Mouse (Mus musculus) embryonic facial prominence, embryonic 10.5 days (tissue): ENCODE data around the gene Coro1c. TPM values are rescaled to one million over a fixed set of nuclear protein-coding genes. Genes with fewer than 3 reads are reported as not detected.
"Not testable (repeated sequence)": the region's sequence is repeated elsewhere in the genome, so short reads cannot be mapped to it uniquely, and the experiment has no call there.

Experiments
- DNase-seq: peaks from one replicate; pipeline ENCODE4 v3.0.0-alpha.2; 2017; ENCODE audit warnings: low spot score
- H3K27ac ChIP-seq: fragments of 300-500 bp; sonication (generic); replicated peaks from 2 replicates; pipeline ENCODE4 v1.5.1; 2016; ENCODE audit warnings: mild to moderate bottlenecking
- H3K27me3 ChIP-seq: fragments of 300-500 bp; sonication (generic); replicated peaks from 2 replicates; pipeline ENCODE4 v1.6.1; 2016; ENCODE audit warnings: low read depth, mild to moderate bottlenecking; ENCODE audit not compliant: poor library complexity, severe bottlenecking
- H3K36me3 ChIP-seq: fragments of 300-500 bp; sonication (generic); replicated peaks from 2 replicates; pipeline ENCODE4 v1.6.1; 2016; ENCODE audit warnings: mild to moderate bottlenecking, moderate library complexity
- H3K4me1 ChIP-seq: fragments of 300-500 bp; sonication (generic); 2 replicates; pipeline ENCODE4 v1.6.1; 2016
- H3K4me3 ChIP-seq: fragments of 300-500 bp; sonication (generic); 2 replicates; pipeline ENCODE4 v1.5.1; 2016; ENCODE audit warnings: mild to moderate bottlenecking, moderate library complexity
- H3K9me3 ChIP-seq: fragments of 300-500 bp; sonication (generic); 2 replicates; pipeline ENCODE4 v1.6.1; 2016; ENCODE audit warnings: mild to moderate bottlenecking
- WGBS: fragments of 180-500 bp; shearing (Covaris S2); methylation state at CpG from one replicate; pipeline ENCODE4 v1.1.7; 2016; 5-methylcytosine and 5-hydroxymethylcytosine counted together
- polyA plus RNA-seq: library from polyadenylated mRNA; unstranded; fragments of >200 nt; fragmentation: Nextera tagmentation; extraction: Ambion mirVana; gene quantifications from 2 replicates; pipeline ENCODE4 v1.2.1, GENCODE M21; 2016

Gene Coro1c
- polyA plus RNA-seq, 1 experiment from 2014 or later = 178 TPM

GRCm38 (mm10) chr5:113811824-113812420, 96.6 kb downstream of the Coro1c start:
- not testable (repeated sequence) for H3K9me3 ChIP-seq, H3K36me3 ChIP-seq, DNase-seq, H3K27ac ChIP-seq, H3K4me3 ChIP-seq
- WGBS = 24% methylated on average over 11 of the region's 12 CpGs
- Histone ChIP-seq H3K27me3 (peaks cover 13% of the 10 kb centered on the region; the same call in 1 of the 2 replicates), H3K4me1 (peaks cover 44% of the 10 kb centered on the region)

GRCm38 (mm10) chr5:113810111-113810510, 98.4 kb downstream of the Coro1c start:
- 88% methylated on average over 4 of the region's 4 CpGs for WGBS
- H3K27ac ChIP-seq = no peak overlapping the region
- peaks cover 42% of the 10 kb centered on the region for H3K4me1 ChIP-seq
- DNase-seq = no peak
- no peak overlapping the region for H3K4me3 ChIP-seq
- H3K27me3 ChIP-seq = peaks cover 13% of the 10 kb centered on the region; the same call in 1 of the 2 replicates
- peaks cover 2% of the 10 kb centered on the region; the same call in 1 of the 2 replicates for H3K9me3 ChIP-seq
- H3K36me3 ChIP-seq = no peaks in the 10 kb centered on the region

DNA sequence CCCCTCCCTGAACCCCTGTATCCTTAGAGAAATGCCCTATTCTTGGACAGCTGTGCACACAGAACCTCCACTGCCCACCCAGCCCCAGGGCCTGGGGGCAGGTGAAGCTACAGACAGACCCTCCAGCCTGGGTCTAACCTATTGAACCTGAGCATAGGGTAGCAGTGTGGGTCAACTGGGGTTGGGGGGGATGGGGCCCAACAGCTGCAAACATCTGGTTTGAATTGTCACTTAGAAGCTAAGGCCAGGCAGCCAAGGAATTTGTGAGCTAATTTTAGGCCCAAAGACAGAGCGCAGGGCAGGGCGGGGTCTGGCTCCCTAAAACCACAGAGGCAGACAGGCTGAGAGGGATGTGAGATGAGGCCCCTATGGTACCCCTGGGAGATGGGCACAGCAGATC, 100.4 kb downstream of the Coro1c start:
- peaks cover 2% of the 10 kb centered on the region; the same call in 1 of the 2 replicates for H3K9me3 ChIP-seq
- peaks cover 47% of the 10 kb centered on the region for H3K4me1 ChIP-seq
- no peaks in the 10 kb centered on the region for H3K27me3 ChIP-seq
- H3K27ac ChIP-seq = peak overlapping the region; percentile 84
- WGBS = 46% methylated on average over 2 of the region's 2 CpGs
- H3K36me3 ChIP-seq = no peaks in the 10 kb centered on the region
- H3K4me3 ChIP-seq = peak overlapping the region; percentile 33; the same call in 1 of the 2 replicates
- peak; percentile 80 for DNase-seq

DNA sequence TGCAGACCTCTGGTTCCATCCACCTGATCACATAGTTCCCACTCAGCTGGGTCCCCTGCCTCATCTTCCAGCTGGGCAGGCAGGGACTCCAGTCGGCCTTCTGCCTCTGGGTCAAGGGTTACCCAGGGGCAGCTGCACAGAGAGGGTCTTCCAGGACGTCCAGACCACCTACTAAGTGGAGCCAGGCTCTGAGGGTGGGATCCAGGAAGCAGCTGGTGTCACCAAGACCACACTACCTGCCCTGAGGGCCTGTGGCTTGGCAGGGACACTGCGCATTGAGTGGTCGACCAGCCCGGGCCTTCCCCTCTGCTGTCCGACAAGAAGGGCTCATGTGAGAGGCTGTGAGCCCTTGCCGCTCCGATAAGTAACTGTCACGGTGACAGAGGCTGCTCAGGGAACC, 100.8 kb downstream of the Coro1c start:
- Histone ChIP-seq H3K4me1 (peaks cover 47% of the 10 kb centered on the region), H3K36me3 (no peaks in the 10 kb centered on the region), H3K27ac (peak overlapping the region; percentile 84), H3K4me3 (peak overlapping the region; percentile 33; the same call in 1 of the 2 replicates), H3K9me3 (peaks cover 2% of the 10 kb centered on the region; the same call in 1 of the 2 replicates), H3K27me3 (no peaks in the 10 kb centered on the region)
- WGBS = 30% methylated on average over 9 of the region's 9 CpGs
- DNase-seq = peak; percentile 61

- WGBS = 30% methylated on average over 10 of the region's 10 CpGs
- DNase-seq = no peak
- peaks cover 47% of the 10 kb centered on the region for H3K4me1 ChIP-seq
- no peak overlapping the region for H3K4me3 ChIP-seq
- H3K36me3 ChIP-seq = no peaks in the 10 kb centered on the region
- H3K9me3 ChIP-seq = peaks cover 2% of the 10 kb centered on the region; the same call in 1 of the 2 replicates
- H3K27me3 ChIP-seq = no peaks in the 10 kb centered on the region
- H3K27ac ChIP-seq = peak overlapping the region; percentile 7
These were observed 102.1 kb downstream of the Coro1c start for GRCm38 (mm10) chr5:113806414-113806813.

DNA sequence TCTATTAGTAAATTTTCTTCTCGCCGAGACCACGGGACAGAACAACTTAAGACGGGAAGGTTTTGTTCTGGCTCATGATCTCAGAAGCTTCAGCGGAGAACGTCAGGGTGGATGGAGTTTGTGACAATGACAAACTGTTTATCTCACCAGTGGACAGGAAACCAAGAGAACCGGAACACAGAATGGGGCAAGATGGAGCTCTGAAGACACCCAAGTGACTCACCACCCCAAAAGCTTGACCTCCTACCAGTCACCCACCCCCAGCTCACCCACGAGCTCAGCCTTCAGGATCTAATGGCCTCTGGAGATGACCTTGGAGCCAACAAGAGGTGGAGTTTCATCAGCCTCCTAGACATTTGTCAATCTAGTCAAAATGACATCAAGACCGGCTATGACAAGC, 103.3 kb downstream of the Coro1c start:
- H3K4me1 ChIP-seq = peaks cover 53% of the 10 kb centered on the region
- WGBS = 89% methylated on average over 9 of the region's 9 CpGs
- no peaks in the 10 kb centered on the region for H3K27me3 ChIP-seq
- H3K27ac ChIP-seq = no peak overlapping the region
- DNase-seq = no peak
- H3K9me3 ChIP-seq = no peaks in the 10 kb centered on the region; the same call in 1 of the 2 replicates
- H3K36me3 ChIP-seq = no peaks in the 10 kb centered on the region
- H3K4me3 ChIP-seq = no peak overlapping the region

DNA sequence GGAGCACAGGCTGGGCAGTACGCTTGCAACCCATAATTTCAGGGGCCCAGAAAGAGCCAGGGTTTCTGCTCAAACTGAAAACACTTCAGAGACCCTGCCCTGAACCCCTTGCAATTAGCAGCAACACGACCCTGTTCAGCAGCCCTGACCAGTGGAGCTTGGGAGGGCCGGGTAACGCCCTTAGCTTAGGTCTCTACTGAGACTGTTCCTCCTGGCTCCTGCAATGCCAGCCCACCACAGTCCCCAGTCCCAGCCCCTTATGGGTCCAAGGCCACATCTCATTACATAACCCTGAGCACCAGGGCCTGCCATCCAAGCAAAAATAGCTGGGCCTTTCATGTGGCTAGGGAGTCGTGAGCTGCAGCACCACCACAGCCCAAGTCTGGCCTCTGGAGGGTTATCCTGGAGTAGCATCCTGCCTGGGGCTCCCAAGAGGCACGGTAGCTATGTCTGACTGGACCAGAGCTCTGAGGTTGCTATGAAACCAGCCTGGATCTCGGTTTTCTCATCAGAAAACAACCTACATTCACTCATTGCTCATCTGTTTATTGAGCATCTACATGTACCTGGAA, 104.1 kb downstream of the Coro1c start:
- H3K4me3 ChIP-seq = no peak overlapping the region
- H3K9me3 ChIP-seq = no peaks in the 10 kb centered on the region
- DNase-seq = no peak
- H3K36me3 ChIP-seq = no peaks in the 10 kb centered on the region
- H3K27me3 ChIP-seq = peaks cover 3% of the 10 kb centered on the region; the same call in 1 of the 2 replicates
- peaks cover 61% of the 10 kb centered on the region for H3K4me1 ChIP-seq
- WGBS = 62% methylated on average over 7 of the region's 7 CpGs
- H3K27ac ChIP-seq = no peak overlapping the region; the same call in 1 of the 2 replicates

GRCm38 (mm10) chr5:113800280-113800679, 108.3 kb downstream of the Coro1c start, which contains the start of gene Tmem119:
Gene Tmem119 (minus strand): TSS chr5:113800516.
- DNase-seq = peak; percentile 93
- H3K27me3 ChIP-seq = peaks cover 25% of the 10 kb centered on the region
- H3K27ac ChIP-seq = peak within 1 kb of the TSS; percentile 86
- 1% methylated on average over 11 of the region's 11 CpGs for WGBS
- H3K4me3 ChIP-seq = peak within 1 kb of the TSS; percentile 65
- peaks cover 7% of the 10 kb centered on the region for H3K36me3 ChIP-seq
- no peaks in the 10 kb centered on the region for H3K9me3 ChIP-seq
- H3K4me1 ChIP-seq = peaks cover 71% of the 10 kb centered on the region

- Histone ChIP-seq H3K4me1 (peaks cover 77% of the 10 kb centered on the region), H3K27ac (peak overlapping the region; percentile 86), H3K36me3 (peaks cover 13% of the 10 kb centered on the region), H3K4me3 (peak overlapping the region; percentile 65), H3K9me3 (no peaks in the 10 kb centered on the region), H3K27me3 (peaks cover 29% of the 10 kb centered on the region)
- DNase-seq = peak; percentile 76
- 20% methylated on average over 5 of the region's 5 CpGs for WGBS
These were observed 108.9 kb downstream of the Coro1c start for GRCm38 (mm10) chr5:113799691-113800090.

DNA sequence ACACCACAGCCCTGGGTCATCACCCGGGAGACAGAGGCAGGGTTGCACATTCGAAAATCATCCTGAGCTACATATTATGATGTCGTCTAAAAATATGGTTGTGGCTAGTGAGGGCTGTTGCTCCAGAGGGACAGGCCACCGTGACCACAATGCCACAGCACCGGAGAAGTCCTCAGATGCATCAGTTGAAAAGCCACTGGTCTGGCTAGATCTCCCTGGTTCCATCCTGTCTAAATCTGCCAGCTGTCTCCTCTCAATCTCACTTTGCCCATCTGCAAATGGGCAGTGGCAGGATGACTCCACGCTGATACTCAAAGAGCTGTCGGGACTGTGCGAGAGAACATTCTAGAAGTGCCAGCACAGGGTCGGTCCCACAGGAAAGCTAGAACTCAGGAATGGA, 110.0 kb downstream of the Coro1c start:
- Histone ChIP-seq H3K27me3 (peaks cover 33% of the 10 kb centered on the region), H3K4me1 (peaks cover 77% of the 10 kb centered on the region), H3K36me3 (peaks cover 25% of the 10 kb centered on the region), H3K4me3 (peak overlapping the region; percentile 65), H3K9me3 (no peaks in the 10 kb centered on the region), H3K27ac (peak overlapping the region; percentile 86)
- WGBS = 76% methylated on average over 9 of the region's 9 CpGs
- DNase-seq = no peak

- Histone ChIP-seq H3K4me1 (peaks cover 85% of the 10 kb centered on the region), H3K27ac (peak overlapping the region; percentile 86), H3K36me3 (peaks cover 34% of the 10 kb centered on the region), H3K4me3 (peak overlapping the region; percentile 65), H3K9me3 (no peaks in the 10 kb centered on the region), H3K27me3 (peaks cover 33% of the 10 kb centered on the region)
- peak; percentile 49 for DNase-seq
- 6% methylated on average over 19 of the region's 19 CpGs for WGBS
These were observed 111.2 kb downstream of the Coro1c start for GRCm38 (mm10) chr5:113797149-113797882.

GRCm38 (mm10) chr5:113796401-113797148, 112.0 kb downstream of the Coro1c start:
- peak; percentile 96 for DNase-seq
- WGBS = 4% methylated on average over 13 of the region's 13 CpGs
- Histone ChIP-seq H3K27ac (peak overlapping the region; percentile 86), H3K9me3 (no peaks in the 10 kb centered on the region), H3K27me3 (peaks cover 33% of the 10 kb centered on the region), H3K4me1 (peaks cover 92% of the 10 kb centered on the region), H3K36me3 (peaks cover 34% of the 10 kb centered on the region), H3K4me3 (peak overlapping the region; percentile 65)
